Mouse (Mus musculus) left cerebral cortex, adult 18-20 months (tissue): ENCODE data around the gene Rps6kc1. TPM values are rescaled to one million over a fixed set of nuclear protein-coding genes. Genes with fewer than 3 reads are reported as not detected.
A peak's percentile ranks its signal among the peaks of the same experiment; 100 is the strongest.
"Not testable (repeated sequence)": the region's sequence is repeated elsewhere in the genome, so short reads cannot be mapped to it uniquely, and the experiment has no call there.

Experiments
- DNase-seq, 2 experiments: peaks; one replicate each; pipeline ENCODE4 v3.0.0; 2021 to 2022; ENCODE audit warnings: low spot score in 2 of 2, mixed read lengths in 1 of 2
- long read RNA-seq, 2 experiments: library from polyadenylated mRNA; stranded (forward); transcript quantifications; one replicate each; pipeline ENCODE4 v2.0.0; 2021
- total RNA-seq, 2 experiments: library from RNA; stranded (reverse); gene quantifications; 2 replicates each; pipeline ENCODE4 v1.2.3; 2021

Gene Rps6kc1
- 100 to 1,000 TPM; 138 to 147 TPM for total RNA-seq
- long read RNA-seq, experiment 1, transcript Rps6kc1-201 (15 exons, 3,995 nt), result major isoform, 28 of 54 reads
- long read RNA-seq, experiment 1, partial matches to known transcripts, result 10 of 54 reads
- long read RNA-seq, experiment 1, other reads (novel, unspliced or antisense), result 16 of 54 reads
- long read RNA-seq, experiment 2, transcript Rps6kc1-201 (15 exons, 3,995 nt), result major isoform, 19 of 51 reads
- long read RNA-seq, experiment 2, partial matches to known transcripts, result 9 of 51 reads
- long read RNA-seq, experiment 2, other reads (novel, unspliced or antisense), result 23 of 51 reads

DNA sequence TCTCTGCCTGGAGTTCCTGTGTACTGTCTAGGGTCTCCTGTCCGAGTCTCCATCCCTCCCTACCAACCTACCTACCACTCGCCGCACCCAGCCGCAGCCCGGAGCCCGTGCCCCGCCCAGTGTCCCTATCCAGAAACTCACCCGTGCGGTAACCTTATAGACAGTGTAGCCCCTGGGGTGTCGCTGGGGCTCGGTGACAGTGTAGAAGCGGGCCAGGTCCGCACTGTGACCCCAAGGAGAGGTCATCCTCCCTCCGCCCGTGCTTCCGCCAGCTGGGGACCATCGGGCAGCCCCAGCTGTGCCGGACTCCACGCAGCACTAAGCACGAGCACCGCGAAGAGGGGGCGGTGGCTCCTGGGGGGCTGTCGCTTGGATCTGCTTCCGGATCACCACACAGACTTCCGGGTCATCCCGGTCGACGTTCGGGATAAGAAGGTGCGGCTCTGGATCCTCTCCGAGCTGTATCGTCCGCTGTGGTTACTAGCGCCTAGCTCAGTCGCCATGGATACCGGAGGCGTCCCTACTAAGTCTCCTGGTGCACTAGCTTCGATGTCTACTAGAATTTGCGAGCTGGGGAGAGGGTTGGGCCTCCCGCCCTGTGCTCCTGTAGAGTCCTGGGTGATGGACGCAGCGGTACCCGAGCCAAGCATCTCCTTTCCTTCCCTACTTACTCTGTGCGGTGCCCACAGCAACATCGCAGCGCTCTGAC, at the start of gene Rps6kc1:
Rps6kc1 (minus strand) TSS at position 356 of the 709 bp plus-strand sequence.
- peak; percentile 86 to 88 for DNase-seq

DNA sequence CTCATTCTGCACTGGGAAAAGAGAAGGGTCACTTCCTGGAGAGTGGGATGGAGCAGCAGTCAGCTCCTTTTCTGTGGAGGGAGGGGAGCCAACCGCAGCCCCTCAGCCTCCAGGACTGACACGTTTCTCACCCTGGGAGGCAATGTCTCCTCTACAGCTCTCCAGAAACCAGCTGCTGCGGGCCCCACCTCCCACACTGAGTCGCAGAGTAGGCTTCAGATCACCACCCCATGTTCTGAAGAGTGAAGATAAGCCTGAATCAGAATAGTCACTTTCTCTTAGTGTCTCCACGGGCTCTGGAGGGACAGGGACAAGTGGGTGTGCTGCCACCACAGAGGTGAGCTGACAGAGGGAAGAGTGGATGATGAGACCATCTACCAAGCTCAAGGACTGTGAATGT, 47.3 kb upstream of the Rps6kc1 start:
- DNase-seq, result no peak

DNA sequence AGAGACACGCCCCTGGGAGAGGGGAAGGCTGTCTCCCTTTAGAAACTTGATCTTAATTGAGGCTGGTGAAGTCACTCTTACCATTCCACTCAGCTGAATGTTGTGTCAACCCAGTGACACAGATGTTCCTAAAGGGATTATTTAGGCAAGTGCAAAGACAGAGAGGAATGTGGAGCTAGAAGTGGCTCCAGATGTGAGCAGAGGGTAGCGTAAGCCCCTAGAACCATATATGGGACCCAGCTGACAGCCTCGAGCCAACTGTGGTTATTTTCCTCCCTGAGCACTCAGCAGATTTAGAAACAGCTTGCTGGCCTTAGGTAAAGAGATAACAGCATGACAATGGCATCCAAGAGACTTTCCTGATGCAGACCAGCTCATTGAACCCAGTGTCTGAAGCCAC, 41.4 kb upstream of the Rps6kc1 start:
- no peak for DNase-seq

DNA sequence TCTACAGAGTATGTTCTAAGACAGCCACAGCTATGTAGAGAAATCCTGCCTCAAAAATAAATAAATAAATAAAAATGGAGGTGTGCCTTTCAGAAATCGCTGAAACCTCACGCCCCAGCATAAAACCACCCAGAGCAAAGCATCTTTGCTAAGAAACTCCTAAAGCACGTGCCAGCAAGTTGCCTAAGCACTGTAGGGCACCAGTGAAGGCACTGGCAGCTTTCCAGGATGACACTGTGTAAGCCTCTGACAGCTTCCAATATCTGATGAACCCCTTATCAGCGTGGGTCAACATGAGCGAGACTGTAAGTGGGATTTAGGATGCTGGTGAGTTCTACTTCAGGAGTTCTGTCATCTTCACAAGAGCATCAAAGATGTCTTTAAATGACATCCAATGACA, 39.4 kb upstream of the Rps6kc1 start:
- DNase-seq, result no peak

DNA sequence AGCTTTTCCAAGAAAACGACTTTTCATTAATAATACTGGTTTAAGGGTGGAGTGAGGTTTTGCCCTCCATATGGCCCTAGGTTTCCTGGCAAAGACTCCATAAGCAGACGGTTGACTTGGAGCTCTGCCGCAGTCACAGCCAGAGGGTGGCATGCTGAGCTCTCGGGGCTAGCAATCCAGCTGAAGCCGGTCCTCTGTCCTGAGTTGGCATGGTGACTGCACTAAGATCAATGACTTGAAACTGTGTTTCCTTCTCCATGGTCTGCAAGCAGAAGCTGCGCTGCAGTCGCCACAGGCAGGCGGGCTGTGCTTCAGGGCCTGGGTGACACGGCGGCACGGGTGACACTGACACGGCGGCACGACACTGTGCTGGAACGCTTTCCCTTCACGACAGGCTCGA, 37.3 kb upstream of the Rps6kc1 start:
- DNase-seq, result no peak

DNA sequence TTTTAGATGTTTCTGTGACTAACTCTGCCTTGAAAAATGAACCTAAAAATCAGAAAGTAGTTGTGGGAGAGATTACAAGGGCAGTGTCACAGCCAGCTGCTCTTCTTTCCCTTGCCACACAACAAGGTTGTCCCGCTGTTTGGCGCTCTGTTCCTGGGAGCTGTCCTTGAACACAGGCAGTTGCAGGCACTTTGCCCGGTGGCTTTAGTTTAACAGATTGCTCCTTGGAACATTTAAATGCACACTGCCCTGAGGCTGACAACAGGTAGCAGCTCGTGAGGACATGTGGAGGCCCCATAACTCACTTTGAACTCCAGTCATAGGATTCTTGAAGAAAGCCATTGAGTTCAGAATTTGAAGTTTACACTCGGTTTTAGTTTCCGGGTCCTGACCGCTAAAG, 36.9 kb upstream of the Rps6kc1 start:
- DNase-seq, result no peak

DNA sequence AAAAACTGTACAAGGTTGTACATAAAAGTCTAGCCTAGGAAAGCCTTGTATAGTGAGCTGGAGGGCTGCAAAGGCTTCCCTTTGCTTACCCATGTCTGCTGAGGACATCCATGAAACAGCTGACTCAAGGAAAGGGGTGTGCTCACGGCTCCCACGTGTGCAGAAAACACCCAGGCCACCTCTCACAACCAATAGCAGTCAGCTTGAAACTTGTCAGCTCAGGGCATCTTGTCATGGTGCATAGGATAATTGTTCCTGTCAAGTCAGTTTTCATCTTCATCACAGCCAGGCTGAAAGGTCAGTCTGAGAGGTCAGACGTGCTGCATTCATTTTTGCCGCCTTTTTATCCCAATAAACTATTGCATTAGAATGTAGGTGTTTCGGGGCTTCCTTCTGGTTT, 36.4 kb upstream of the Rps6kc1 start:
- no peak for DNase-seq

DNA sequence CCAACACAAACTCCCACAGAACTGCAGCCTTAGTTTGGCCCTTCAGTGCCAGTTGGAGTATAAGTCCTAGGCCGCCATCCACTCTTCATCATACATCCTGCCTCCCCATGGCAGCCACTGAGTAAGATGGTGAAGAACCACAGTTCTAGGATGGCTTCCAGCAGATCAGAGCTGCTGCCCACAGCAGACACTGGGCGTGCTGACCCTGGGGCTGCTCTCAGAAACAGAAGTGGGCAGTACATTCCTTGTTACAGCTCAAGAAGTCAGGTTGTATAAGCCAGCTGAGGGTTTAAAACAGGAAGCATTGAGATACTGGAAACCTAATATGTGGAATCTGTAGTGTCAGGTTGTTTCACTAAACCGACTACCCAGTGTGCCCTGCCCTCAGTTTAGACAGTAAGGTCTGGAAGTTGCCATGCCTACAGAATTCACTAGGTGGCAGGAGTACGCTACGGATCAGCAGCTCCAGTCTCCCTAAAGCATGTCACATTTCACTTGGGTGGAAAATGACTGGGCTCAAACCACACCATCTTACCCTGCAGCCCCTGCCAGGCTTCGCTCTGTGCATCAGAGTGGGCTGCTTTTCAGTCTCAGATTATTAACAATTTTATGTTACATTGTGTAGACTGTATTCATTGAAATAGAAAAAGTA, 32.7 kb upstream of the Rps6kc1 start:
- DNase-seq, result peak; percentile 72 to 82

DNA sequence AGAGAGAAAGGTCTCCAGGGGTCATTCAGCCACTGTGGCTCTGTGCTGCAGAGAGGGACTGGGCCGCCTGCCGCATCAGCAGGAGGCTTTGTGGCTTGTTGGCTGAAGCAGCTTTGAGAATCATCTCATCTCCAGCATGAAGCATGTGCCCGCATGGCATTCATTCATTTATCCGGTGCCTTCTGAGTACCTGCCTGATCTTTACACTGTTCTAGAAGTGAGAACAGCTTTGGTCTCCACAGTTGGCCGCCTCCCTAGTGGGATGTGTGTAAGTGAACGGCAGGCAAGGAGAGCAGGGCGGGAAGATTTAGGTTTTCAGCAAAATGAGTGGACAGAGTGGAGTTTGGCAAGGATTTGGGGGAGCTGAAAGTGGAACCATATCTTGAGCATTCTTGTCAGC, 28.2 kb upstream of the Rps6kc1 start:
- DNase-seq, result no peak

DNA sequence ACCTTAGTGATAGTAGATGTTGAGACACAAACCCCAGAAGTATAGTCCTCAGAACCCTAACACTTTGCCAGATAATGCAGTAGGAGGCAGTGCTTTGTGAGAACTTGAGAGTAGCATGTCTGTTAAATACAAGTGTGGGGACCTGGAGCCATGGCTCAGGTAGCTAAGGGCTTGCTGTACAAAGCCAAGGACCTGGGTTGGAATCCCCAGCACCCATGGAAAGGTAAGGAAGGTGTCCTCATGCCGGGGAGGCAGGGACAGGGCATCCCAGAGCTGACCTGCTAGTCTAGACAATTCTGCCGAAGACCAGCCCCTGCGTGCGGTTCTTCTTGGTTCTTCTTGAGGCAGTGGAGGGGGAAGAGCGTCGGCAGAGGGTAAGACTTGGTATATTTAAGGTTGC, 18.6 kb upstream of the Rps6kc1 start:
- no peak for DNase-seq

DNA sequence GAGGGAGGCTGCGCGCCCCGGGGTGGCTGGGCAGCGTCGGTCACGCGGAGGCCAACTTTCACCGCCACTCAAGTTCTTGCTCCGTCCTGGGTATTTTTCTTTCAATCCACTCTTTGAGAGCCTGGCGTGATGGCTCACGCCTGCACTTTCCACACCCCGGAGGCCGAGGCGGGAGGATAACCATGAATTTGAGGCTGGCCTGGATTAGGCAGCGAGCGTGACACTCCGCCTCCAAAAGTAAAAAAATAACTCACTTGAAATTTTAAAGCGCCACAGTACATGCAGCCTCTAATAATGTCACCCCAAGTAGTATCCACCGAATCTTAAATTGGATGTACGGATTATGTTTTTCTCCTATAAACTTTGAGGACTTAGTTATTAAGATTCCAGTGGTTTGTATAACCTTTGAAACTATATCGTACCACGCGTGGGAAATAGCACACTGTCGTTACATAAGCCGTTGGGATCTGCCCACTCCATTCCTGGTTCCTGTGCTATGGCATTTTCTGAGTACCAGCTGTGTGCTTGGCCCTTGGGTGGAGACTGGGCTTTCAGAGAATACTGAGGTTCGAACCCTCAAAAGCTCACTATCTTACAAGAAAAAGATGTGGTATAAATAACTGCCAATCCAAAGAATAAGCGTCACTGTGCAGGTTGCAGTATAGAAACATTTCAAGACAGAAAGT, 17.6 kb upstream of the Rps6kc1 start:
- peak; percentile 33 to 58 for DNase-seq

DNA sequence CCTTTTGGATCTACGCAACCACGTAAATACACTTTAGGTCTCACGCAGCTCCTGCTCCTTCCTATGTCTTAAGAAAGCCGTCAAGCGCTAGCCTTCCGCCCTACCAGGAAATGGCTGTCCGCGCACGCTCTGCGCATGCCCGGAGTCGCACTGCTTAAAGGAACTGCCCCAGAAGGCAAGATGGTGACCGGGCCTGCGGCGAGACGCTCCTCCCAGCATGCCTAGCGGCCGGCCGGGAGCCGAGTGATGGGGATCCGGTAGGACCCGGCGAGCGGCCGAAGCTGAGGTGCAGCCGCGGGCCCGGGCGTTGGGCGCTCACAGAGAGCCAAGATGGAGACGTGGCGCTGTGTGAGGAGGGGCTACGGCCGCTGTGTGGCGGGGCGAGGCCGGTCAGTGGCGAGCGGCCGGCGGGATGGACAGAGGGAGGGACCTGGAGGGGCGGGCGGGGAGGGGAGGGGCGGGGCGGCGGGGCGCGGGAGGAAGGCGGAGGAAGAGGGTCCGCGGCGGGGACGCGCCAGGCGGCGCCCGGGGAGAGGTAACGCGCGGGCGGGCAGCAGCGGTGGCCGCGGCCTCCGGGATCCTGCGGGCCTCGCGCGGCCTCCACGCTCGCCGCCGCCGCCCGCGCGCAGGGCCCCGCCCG, 16.9 kb upstream of the Rps6kc1 start:
- DNase-seq, result peak; percentile 98

DNA sequence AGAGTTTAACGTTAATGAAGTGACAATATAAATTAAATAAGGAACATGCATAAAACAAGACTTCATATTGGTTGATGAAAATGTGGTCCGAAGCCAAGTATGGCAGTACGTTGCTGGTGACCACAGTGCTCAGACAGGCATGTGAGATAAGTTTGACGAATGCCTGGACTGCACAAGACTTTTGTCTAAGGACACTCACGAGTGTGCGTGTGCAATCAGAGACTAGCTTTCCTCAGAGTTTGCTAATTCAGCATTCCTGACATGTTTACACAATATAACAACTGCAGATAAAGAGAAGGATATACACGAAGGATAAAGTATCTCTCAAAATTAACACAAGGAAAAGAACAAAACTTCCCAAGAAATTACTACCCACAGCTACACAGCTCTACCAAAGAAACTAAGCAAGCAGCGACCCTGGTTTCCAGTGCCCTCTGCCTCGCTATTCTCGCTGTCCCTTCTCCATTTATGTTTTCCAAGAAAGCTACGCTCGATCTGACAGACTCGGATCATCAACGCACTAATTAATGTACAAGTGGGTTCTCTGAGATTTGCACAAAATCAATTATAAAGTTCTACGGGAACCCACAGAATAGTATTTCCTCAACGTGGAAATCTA, 16.3 kb upstream of the Rps6kc1 start:
- no peak for DNase-seq

DNA sequence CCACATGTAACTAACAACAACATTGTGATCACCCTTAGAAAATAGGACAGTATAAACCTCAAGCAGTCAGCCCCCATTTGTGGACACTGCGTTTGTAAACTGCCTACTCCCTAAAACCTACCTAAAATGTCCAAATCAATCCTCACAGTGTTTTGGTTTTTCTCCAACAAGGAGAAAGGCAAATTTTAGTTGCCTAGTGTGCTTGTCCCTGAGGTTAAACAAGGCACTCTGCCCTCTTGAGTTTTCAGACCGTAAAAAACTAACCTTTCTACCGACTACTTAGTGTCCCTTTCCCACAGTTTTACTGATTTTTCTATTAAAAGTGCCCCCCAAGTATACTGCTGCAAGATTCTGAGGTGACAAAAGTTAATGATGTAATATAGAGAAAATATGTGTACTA, 15.7 kb upstream of the Rps6kc1 start:
- no peak for DNase-seq

DNA sequence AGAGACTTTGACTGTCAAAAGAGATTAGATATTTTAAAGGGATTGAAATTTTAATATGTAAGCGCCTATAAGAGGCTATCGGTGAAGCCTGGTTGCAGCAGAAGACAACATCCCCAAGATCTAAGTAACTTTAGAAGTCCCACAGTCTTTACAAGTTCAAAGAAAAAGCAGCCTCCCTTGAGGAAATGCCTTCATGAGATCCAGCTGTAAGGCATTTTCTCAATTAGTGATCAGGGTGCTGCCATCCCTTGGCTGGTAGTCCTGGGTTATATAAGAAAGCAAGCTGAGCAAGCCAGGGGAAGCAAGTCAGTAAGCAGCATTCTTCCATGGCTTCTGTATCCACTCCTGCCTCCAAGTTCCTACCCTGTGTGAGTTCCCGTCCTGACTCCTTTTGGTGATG, 13.2 kb upstream of the Rps6kc1 start, which contains the start of gene Angel2:
Angel2 (plus strand) TSS at position 301 of the 400 bp plus-strand sequence.
- not testable (repeated sequence) for DNase-seq

DNA sequence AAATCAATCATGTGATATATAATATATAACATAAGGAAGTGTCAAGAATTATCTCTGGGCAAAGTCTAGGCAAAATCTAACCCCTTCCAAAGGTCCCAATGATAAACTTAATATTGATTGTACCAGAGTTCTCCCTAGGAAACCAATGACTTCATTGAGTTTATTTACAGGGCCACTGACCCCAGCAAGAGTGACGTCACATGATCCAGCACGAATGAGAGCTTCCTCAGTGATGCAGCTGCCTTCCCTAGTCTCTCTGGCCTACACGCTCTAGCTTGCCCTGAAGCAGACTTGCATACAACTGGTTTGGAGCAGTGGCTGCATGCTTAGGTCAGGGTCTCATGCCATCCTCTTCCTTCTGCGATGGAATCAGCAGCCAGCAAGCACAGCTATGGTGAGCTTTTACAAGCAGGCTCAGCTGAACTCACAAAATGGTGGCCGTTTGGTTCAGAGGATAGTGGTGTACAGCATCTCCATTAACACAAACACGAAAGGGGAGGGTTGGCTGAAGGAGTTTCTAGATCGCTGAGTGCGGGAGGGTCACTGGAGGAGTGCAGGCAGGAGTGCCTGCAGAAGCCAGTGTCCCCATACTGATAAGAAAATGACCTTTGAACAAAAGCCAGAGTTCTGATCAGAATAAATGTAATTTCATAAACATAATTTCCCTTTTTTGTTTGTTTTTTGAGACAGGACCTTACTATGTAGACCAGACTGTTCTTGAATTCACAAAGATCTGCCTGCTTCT, 8.3 kb upstream of the Rps6kc1 start:
- no peak for DNase-seq

DNA sequence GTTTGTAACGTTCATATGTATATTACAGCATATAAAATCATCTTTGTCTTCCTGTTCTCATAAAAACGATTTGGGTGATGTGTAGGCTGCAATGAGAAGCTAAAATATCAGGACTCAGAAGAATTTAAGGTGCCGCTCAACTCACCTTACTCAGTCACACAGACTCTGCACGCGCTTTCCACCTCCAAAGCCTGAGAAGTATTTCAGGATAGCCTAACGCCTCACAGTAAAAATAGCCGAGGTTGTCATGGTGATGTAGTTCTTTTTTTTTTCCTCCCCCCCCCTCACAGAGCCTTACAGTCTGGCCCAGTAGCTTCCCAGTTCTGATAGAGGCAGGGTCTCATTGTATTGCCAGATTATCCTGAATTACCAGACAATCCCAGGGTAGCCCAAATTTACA, 7.4 kb upstream of the Rps6kc1 start:
- DNase-seq, result peak; percentile 46 to 50

DNA sequence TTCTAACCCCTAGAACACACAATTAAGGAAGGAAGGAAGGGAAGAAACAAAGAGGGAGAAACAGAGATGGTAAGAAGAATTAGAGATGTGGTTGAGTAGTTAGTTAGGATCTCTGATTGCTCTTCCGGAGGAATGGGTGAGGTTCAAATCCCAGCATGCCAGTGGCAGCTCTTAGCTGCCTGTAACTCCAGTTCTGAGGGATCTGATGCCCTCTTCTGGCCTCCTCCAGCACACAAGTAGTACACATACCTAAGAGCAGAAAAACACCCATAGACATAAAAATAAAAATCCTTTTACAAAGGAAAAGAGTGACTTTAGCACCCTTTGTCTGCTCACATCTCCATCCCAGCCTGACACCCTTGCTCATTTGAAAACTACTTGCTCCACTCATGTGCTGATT, 1.1 kb upstream of the Rps6kc1 start:
- no peak for DNase-seq

DNA sequence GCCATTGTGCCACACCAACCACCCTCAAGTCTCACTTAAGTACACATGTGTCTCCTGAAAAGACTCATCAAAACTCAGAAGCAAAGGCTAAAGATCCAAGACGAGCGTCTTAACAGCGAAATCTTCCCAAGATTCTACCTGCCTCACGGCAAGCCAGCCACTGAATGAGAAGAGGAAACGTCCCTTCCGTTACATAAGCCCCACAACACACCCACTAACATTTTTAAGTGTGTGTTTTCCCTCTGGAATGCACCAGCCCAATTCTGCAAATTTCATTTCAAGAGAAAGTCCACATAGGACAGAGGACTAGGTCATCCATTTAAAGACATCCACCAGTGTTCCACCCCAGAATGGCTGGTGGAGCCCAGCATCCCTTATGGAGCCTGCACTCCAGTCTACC, 734 bp downstream of the Rps6kc1 start:
- DNase-seq, result peak; percentile 32 to 39

DNA sequence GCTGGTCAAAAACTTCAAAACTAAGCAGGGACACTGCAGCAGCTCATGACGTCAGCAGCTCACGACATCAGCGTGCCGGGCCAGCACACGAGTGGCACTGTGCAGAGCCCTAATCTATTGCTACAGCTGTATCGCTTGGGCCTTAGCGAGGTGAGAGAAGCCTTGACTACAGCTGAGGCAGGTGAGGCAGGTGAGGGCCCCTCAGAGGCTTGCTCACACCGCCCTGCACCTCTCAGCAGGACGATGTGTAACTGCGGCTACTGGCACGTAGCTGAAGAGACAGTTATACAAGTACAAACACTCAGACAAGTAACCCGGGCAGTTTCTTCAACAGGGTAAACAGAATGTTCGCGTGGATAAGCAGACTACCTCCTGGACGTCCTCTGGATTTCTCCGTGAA, 6.9 kb downstream of the Rps6kc1 start:
- no peak for DNase-seq
